Mouse (Mus musculus): ENCODE measurements around the gene Ankrd6.

The Ankrd6 gene

GRCm38 (mm10) chr4:32905913-32906312 lies 44.7 kb downstream of the Ankrd6 start:
- no peak for DNase-seq (ENCODE audit: low read depth, low spot score)

- no peak for DNase-seq (ENCODE audit: low read depth, low spot score)
These were observed 45.3 kb downstream of the Ankrd6 start for GRCm38 (mm10) chr4:32905381-32905780.

- no peak for DNase-seq (ENCODE audit: low read depth, low spot score)
These were observed 46.8 kb downstream of the Ankrd6 start for GRCm38 (mm10) chr4:32903826-32904225.

- DNase-seq (ENCODE audit: low read depth, low spot score) = no peak
These were observed 51.6 kb downstream of the Ankrd6 start for GRCm38 (mm10) chr4:32899051-32899450.

GRCm38 (mm10) chr4:32891341-32891740 lies 59.3 kb downstream of the Ankrd6 start:
- no peak for DNase-seq (ENCODE audit: low read depth, low spot score)

GRCm38 (mm10) chr4:32890735-32891098 lies 59.9 kb downstream of the Ankrd6 start:
- DNase-seq (ENCODE audit: low read depth, low spot score) = no peak

- peak; percentile 34 for DNase-seq (ENCODE audit: low read depth, low spot score)
These were observed 60.5 kb downstream of the Ankrd6 start for GRCm38 (mm10) chr4:32889996-32890734.

- DNase-seq (ENCODE audit: low read depth, low spot score) = peak; percentile 64
These were observed 61.4 kb downstream of the Ankrd6 start for GRCm38 (mm10) chr4:32889246-32889645.

GRCm38 (mm10) chr4:32886479-32886878 lies 64.2 kb downstream of the Ankrd6 start:
- no peak for DNase-seq (ENCODE audit: low read depth, low spot score)

- DNase-seq (ENCODE audit: low read depth, low spot score) = no peak
These were observed 66.0 kb downstream of the Ankrd6 start for GRCm38 (mm10) chr4:32884599-32884998.

GRCm38 (mm10) chr4:32881001-32881400 lies 69.6 kb downstream of the Ankrd6 start:
- DNase-seq (ENCODE audit: low read depth, low spot score) = no peak

- DNase-seq (ENCODE audit: low read depth, low spot score) = no peak
These were observed 76.0 kb downstream of the Ankrd6 start for GRCm38 (mm10) chr4:32874669-32875068.

- DNase-seq (ENCODE audit: low read depth, low spot score) = no peak
These were observed 78.4 kb downstream of the Ankrd6 start for GRCm38 (mm10) chr4:32872189-32872749.

- DNase-seq (ENCODE audit: low read depth, low spot score) = no peak
These were observed 81.3 kb downstream of the Ankrd6 start for GRCm38 (mm10) chr4:32869370-32869769.

- no peak for DNase-seq (ENCODE audit: low read depth, low spot score)
These were observed 81.8 kb downstream of the Ankrd6 start for GRCm38 (mm10) chr4:32868858-32869257.

- no peak for DNase-seq (ENCODE audit: low read depth, low spot score)
These were observed 82.2 kb downstream of the Ankrd6 start for GRCm38 (mm10) chr4:32868437-32868836.

- no peak for DNase-seq (ENCODE audit: low read depth, low spot score)
These were observed 83.2 kb downstream of the Ankrd6 start for GRCm38 (mm10) chr4:32867460-32867859.

GRCm38 (mm10) chr4:32864867-32865242 lies 85.8 kb downstream of the Ankrd6 start:
- DNase-seq (ENCODE audit: low read depth, low spot score) = no peak

GRCm38 (mm10) chr4:32864131-32864866 lies 86.3 kb downstream of the Ankrd6 start:
- no peak for DNase-seq (ENCODE audit: low read depth, low spot score)

- no peak for DNase-seq (ENCODE audit: low read depth, low spot score)
These were observed 87.1 kb downstream of the Ankrd6 start for GRCm38 (mm10) chr4:32863447-32864130.

GRCm38 (mm10) chr4:32862751-32863446 lies 87.7 kb downstream of the Ankrd6 start:
- no peak for DNase-seq (ENCODE audit: low read depth, low spot score)

Measured in skeletal muscle tissue, adult 2 months (tissue).